Mouse (Mus musculus): ENCODE measurements at regions not wholly inside any gene's neighbourhood (a gene's known extent, or its start where the extent isn't known, plus 50 kb on each side); places are given as distances from the start of the nearest gene placed in this dataset.

GRCm38 (mm10) chr5:75500654-75501416 is 73.9 kb upstream of the Kit start:
- H3K4me2 ChIP-seq (ENCODE audit: low read depth, low read length), result no peak overlapping the region
- H3K9ac ChIP-seq (ENCODE audit: low read depth, low read length), result no peak overlapping the region
- DNase-seq (ENCODE audit: low spot score) (no peak), ATAC-seq (ENCODE audit: low read depth) (no peak)
- H3K36me3 ChIP-seq (ENCODE audit: control insufficient read depth, insufficient read depth, low read length), result no peaks in the 10 kb centered on the region
- H3K27ac ChIP-seq (replicated peaks; ENCODE audit: low read depth, low read length), result no peak overlapping the region
- no peaks in the 10 kb centered on the region for H3K9me3 ChIP-seq (ENCODE audit: control insufficient read depth, low read length)
- no peaks in the 10 kb centered on the region for H3K27me3 ChIP-seq (replicated peaks; ENCODE audit: control insufficient read depth, insufficient read depth, low read length)
- no peak overlapping the region for H3K4me3 ChIP-seq (ENCODE audit: low read depth, low read length)
- no peaks in the 10 kb centered on the region for H3K4me1 ChIP-seq (ENCODE audit: control insufficient read depth, insufficient read depth, low read length)
- WGBS, result 77% methylated on average over 8 of the region's 8 CpGs

- DNase-seq (ENCODE audit: low spot score) (no peak), ATAC-seq (ENCODE audit: low read depth) (no peak)
- no peaks in the 10 kb centered on the region for H3K4me1 ChIP-seq (ENCODE audit: control insufficient read depth, insufficient read depth, low read length)
- no peaks in the 10 kb centered on the region for H3K9me3 ChIP-seq (ENCODE audit: control insufficient read depth, low read length)
- WGBS, result 76% methylated on average over 3 of the region's 3 CpGs
- no peak overlapping the region for H3K9ac ChIP-seq (ENCODE audit: low read depth, low read length)
- H3K4me3 ChIP-seq (ENCODE audit: low read depth, low read length), result no peak overlapping the region
- no peak overlapping the region for H3K4me2 ChIP-seq (ENCODE audit: low read depth, low read length)
- no peaks in the 10 kb centered on the region for H3K36me3 ChIP-seq (ENCODE audit: control insufficient read depth, insufficient read depth, low read length)
- no peak overlapping the region for H3K27ac ChIP-seq (replicated peaks; ENCODE audit: low read depth, low read length)
- no peaks in the 10 kb centered on the region for H3K27me3 ChIP-seq (replicated peaks; ENCODE audit: control insufficient read depth, insufficient read depth, low read length)
These were observed 71.0 kb upstream of the Kit start for GRCm38 (mm10) chr5:75503673-75504072.

GRCm38 (mm10) chr5:75512521-75513422 is 61.9 kb upstream of the Kit start:
- Histone ChIP-seq H3K4me1 (ENCODE audit: control insufficient read depth, insufficient read depth, low read length) (no peaks in the 10 kb centered on the region), H3K4me3 (ENCODE audit: low read depth, low read length) (no peak overlapping the region), H3K27ac (replicated peaks; ENCODE audit: low read depth, low read length) (no peak overlapping the region), H3K36me3 (ENCODE audit: control insufficient read depth, insufficient read depth, low read length) (no peaks in the 10 kb centered on the region), H3K27me3 (replicated peaks; ENCODE audit: control insufficient read depth, insufficient read depth, low read length) (no peaks in the 10 kb centered on the region), H3K9me3 (ENCODE audit: control insufficient read depth, low read length) (no peaks in the 10 kb centered on the region), H3K4me2 (ENCODE audit: low read depth, low read length) (no peak overlapping the region), H3K9ac (ENCODE audit: low read depth, low read length) (no peak overlapping the region)
- peak; percentile 29 for DNase-seq (ENCODE audit: low spot score)
- WGBS, result 56% methylated on average over 20 of the region's 20 CpGs
- no peak for ATAC-seq (ENCODE audit: low read depth)

GRCm38 (mm10) chr5:75518213-75518612 is 56.5 kb upstream of the Kit start:
- 68% methylated on average over 8 of the region's 8 CpGs for WGBS
- H3K36me3 ChIP-seq (ENCODE audit: control insufficient read depth, insufficient read depth, low read length), result no peaks in the 10 kb centered on the region
- DNase-seq (ENCODE audit: low spot score) (no peak), ATAC-seq (ENCODE audit: low read depth) (no peak)
- H3K27me3 ChIP-seq (replicated peaks; ENCODE audit: control insufficient read depth, insufficient read depth, low read length), result no peaks in the 10 kb centered on the region
- H3K9me3 ChIP-seq (ENCODE audit: control insufficient read depth, low read length), result no peaks in the 10 kb centered on the region
- no peak overlapping the region for H3K4me3 ChIP-seq (ENCODE audit: low read depth, low read length)
- no peaks in the 10 kb centered on the region for H3K4me1 ChIP-seq (ENCODE audit: control insufficient read depth, insufficient read depth, low read length)
- no peak overlapping the region for H3K9ac ChIP-seq (ENCODE audit: low read depth, low read length)
- no peak overlapping the region for H3K4me2 ChIP-seq (ENCODE audit: low read depth, low read length)
- no peak overlapping the region for H3K27ac ChIP-seq (replicated peaks; ENCODE audit: low read depth, low read length)

GRCm38 (mm10) chr5:75523041-75523678 is 51.6 kb upstream of the Kit start:
- 88% methylated on average over 4 of the region's 4 CpGs for WGBS
- Histone ChIP-seq H3K36me3 (ENCODE audit: control insufficient read depth, insufficient read depth, low read length) (no peaks in the 10 kb centered on the region), H3K9me3 (ENCODE audit: control insufficient read depth, low read length) (no peaks in the 10 kb centered on the region), H3K4me1 (ENCODE audit: control insufficient read depth, insufficient read depth, low read length) (no peaks in the 10 kb centered on the region), H3K27me3 (replicated peaks; ENCODE audit: control insufficient read depth, insufficient read depth, low read length) (no peaks in the 10 kb centered on the region), H3K4me2 (ENCODE audit: low read depth, low read length) (no peak overlapping the region), H3K27ac (replicated peaks; ENCODE audit: low read depth, low read length) (no peak overlapping the region), H3K4me3 (ENCODE audit: low read depth, low read length) (no peak overlapping the region), H3K9ac (ENCODE audit: low read depth, low read length) (no peak overlapping the region)
- DNase-seq (ENCODE audit: low spot score) (no peak), ATAC-seq (ENCODE audit: low read depth) (no peak)
